Mouse (Mus musculus) left cerebral cortex, adult 18-20 months (tissue): ENCODE data around the gene Sbf1. TPM values are rescaled to one million over a fixed set of nuclear protein-coding genes. Genes with fewer than 3 reads are reported as not detected.

Experiments
- DNase-seq, 2 experiments: peaks; one replicate each; pipeline ENCODE4 v3.0.0; 2021 to 2022; ENCODE audit warnings: low spot score in 2 of 2, mixed read lengths in 1 of 2
- total RNA-seq, 2 experiments: library from RNA; stranded (reverse); gene quantifications; 2 replicates each; pipeline ENCODE4 v1.2.3; 2021

Sbf1 gene
- total RNA-seq, 2 experiments from 2014 or later, result 204 to 220 TPM

GRCm38 (mm10) chr15:89322670-89323522 lies 7.8 kb upstream of the Sbf1 start, which contains the start of gene Adm2:
Adm2 (plus strand) TSS chr15:89322720.
- no peak for DNase-seq

DNA sequence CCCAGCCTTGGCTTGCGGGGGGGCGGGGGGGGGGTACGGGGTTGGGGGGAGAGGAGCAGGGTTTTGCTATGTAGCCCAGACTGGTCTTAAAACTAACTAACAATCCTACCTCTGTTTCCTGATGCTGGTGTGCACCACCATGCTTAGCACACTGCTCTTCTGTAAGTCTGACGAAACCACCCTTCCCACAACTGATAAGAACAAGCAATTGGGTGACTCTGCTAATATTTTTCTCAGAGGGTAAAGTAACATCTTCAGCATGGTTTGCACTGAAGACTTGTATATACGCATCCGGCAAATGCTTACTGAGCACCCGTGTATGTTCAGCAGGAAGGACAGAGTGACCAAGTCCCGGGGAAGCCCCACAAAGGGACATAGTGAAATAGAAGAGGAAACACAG lies 6.2 kb upstream of the Sbf1 start:
- no peak for DNase-seq

GRCm38 (mm10) chr15:89316146-89316545 lies 1.0 kb upstream of the Sbf1 start:
- DNase-seq, result no peak

GRCm38 (mm10) chr15:89314511-89315189 lies 461 bp downstream of the Sbf1 start:
- no peak for DNase-seq

DNA sequence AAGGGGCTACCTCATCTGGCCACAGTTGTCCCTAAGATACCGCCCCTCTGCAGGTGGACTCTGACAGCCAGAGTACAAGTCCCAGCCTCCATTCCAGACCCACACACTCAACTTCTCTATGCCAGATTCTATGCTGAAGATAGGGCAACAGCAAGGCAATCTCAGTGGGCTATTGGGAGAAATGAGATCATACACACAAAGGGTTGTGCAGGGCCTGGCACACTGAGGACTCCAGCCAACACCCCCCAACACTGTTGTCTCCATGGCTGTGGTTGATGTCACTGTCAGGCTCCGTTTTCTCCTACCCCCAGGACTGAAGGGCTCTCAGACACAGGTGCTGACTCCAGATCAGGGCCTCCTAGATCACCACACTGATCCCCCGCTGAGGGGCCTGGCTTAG lies 1.0 kb downstream of the Sbf1 start:
- no peak for DNase-seq

DNA sequence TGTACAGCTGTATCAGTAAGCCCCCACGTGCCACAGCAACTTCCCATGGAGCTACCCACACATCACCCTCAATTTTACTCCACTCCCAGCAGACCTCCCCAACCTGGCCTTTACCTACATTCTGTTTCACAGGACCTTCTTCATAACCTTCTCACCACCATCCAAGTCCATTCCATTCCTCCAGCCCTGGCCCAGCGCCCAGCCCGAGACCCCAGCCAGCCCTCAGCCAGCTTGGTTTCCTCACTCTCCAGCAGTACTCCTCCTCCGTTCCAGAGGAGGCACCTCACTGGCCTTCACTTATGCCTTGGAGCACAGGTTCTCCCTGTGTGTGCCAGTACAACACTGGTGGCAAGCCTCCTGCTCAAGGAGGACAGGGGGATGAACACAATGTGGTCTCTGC lies 1.8 kb downstream of the Sbf1 start:
- no peak for DNase-seq

GRCm38 (mm10) chr15:89309962-89310498 lies 5.1 kb downstream of the Sbf1 start:
- peak; percentile 71 to 83 for DNase-seq

DNA sequence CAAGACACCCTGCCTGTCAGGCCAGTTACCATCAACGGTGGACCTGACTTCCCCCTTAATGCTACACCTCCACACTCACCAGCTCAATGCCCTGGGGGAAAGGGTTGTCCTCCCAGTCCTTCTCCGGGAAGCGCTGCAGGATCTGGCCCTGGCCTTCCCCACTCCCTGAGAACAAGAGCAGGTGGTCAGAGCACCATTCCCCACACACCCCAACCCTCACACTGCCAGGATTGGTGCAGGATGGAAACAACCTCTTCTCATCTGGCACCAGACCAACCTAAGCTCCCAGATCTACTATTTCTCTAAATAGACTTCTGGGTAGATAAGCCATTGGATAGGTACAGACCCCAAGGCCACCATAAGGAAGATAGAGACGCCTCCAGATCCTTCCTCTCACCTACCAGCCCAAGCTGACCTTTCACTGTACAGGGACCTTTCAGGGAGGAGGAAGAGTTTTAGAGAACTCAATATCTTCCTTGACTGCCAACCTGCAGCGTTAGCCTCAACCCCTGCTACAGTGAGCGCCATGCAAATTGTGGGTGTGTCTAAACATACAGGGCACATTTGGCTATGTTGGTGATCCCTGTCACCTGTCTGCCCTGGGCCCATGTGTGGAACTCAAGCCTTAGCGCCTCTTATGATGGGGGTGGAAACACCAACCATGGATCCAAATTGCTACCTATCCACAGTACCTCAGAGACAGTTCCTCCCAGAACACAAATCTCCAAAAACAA lies 6.5 kb downstream of the Sbf1 start:
- peak in 1 of 2 experiments; percentile 41 for DNase-seq

DNA sequence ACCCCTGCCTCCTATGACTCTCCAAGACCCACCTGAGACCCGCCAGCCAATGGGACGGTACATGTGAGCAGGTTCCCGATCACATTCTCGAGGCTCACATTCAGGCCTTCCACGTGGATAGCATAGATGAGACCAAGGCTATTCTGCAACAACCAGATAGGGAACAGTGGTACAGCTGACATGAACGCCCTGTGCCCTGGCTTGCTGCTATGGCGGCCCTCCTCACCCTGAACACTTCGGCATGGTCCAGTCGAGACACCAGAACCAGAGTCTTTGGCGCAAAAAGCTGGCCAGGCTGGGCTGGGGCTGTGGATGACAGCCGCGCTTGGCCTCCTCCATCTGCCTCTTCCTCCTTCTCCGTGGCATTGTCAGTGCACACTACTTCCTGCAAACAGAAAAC lies 7.7 kb downstream of the Sbf1 start:
- no peak for DNase-seq

DNA sequence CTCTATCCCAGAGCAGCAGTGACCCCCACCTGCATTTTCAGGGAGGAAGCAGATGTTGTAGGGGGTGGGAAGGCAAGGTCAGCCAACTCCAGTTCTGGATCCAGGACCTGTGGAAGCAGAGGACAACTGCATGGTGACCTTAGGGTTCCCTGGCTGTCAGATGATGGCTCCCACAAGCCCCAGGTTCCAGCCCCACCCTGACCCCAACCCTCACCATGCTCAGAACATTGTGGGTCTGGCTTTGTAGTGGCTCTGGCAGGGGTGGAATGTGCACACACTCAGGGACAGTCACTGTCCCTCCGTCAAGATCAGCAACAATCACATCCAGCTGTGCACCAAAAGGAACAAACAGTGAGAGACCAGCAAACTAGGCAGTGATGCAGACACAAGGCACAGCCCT lies 9.1 kb downstream of the Sbf1 start:
- DNase-seq, result no peak

DNA sequence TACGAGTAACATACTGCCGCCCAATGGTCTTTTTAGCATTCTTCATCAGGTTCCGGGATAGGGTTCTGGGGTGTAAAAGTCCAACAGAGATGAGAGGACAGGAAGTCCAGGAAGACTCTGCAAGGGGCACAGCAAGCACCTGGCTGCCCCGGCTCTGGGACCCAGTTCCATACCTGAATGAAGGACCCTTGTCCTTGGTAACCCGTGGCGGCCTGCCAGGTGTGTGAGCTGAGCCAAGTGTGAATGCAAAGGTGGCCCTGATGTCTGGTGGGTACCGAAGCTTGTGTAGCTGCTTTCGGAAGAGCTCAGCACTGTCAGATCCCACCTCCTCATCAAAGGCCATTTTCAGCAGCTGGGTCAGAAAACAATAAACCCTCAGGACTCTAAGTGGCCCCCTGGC lies 14.5 kb downstream of the Sbf1 start:
- no peak for DNase-seq

GRCm38 (mm10) chr15:89300180-89300579 lies 14.9 kb downstream of the Sbf1 start:
- DNase-seq, result no peak

DNA sequence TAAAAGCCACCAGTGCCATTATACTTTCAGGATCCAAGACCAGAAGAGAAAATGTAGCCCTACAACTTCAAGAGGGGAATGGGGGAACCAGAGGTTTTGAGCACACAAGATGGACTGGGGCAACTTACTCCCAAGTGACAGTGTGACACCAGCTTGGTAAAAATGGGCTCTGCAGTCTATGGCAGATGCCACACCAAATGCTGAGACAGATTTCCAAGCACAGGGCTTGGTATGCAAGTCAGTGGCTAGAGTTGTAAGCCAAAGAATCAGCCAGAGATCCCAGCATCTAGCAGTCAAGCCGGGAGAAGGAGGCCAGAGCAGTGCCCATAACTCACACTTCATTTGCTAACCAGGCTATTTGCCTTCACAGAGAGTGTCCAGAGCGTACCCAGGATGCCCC lies 17.4 kb downstream of the Sbf1 start:
- no peak for DNase-seq

- DNase-seq, result no peak
These were observed 18.6 kb downstream of the Sbf1 start for GRCm38 (mm10) chr15:89296465-89296864.

DNA sequence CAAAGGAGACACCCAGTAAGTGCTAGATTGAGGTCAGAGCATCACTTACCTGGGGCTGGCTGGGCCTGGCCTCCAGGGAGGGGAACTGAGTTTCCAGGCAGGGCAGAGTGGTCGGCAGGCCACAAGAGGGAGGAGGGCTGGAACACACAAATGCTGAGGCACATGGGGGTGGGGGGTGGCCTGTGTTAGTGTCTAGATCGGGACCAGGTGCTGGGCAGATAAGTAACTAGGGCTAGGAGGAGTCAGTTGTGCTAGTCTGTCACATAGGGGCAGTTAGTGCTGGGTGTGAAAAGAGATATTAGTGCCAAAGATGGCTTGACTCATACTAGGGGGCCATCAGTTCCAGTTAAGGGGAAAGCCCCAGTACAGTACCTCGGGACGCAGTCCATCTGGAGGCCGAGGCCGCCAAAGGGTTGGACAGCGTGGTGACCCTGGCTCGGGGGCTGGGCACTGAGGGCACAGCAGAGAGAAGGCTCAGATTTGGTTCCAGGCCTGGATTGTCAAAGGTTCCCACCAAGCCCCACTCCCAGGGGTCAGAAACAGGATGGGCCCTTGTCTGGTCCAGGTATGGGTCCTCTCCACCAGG lies 19.4 kb downstream of the Sbf1 start:
- DNase-seq, result no peak

- DNase-seq, result no peak
These were observed 21.3 kb downstream of the Sbf1 start for GRCm38 (mm10) chr15:89293778-89294177.

DNA sequence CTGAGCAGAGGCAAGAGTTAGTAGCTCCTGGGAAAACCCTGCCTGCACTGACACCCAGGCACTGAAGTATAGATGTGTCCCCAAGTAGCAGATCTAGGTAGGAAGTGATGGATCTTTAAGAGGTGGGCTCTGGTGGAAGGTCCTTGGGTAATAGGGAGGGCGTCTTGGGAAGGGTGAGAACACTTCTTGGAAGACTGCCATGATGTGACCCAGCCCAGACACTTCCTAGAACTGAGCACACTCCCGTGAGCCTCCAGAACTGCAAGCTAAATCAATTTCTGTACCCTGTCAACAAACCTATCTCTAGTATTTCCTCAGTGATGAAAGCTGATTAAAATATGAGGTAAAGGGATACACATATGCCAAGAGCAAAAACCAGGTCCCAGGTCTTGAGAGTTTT lies 22.3 kb downstream of the Sbf1 start:
- no peak for DNase-seq

- DNase-seq, result no peak
These were observed 23.6 kb downstream of the Sbf1 start for GRCm38 (mm10) chr15:89291521-89291920.

DNA sequence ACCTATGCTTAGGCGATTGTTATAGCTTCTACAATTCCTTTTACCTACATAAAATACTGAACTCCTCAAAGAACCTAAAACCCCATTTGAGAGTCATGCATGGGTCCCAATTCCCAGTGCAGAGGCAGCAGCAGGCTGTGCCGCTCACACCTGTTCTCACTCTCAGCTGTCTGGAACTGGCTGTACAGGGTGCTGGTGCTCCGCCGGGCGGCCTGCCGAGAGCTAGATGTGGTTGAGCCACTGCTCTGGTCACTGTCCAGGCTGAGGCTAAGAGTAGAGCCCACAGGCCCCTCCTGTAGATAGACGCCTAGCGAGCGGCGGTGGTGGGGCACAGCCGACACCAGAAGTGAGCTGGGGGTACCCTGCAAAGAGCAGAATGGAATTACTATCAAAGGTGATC lies 25.7 kb downstream of the Sbf1 start:
- DNase-seq, result no peak

GRCm38 (mm10) chr15:89288227-89288767 lies 26.8 kb downstream of the Sbf1 start:
- DNase-seq, result no peak

DNA sequence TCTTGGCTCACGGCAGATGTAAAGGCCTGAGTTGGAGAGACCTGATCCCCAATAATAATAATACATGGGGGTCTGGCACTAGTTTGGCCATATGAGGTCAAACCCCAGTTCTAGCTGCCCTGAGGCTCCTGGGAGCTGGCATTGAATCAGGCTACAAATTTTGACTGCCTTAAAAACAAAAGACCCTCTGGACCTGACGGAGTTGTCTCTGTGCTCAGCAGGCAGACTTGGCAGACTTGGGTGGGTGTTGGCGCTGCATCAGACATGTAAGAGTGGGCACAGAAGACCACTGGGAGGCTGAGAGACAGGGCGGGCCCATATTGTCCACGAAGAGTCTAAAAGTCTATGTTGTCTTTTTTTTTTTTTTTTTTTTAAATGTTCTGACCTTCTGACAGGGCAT lies 28.5 kb downstream of the Sbf1 start:
- no peak for DNase-seq
